Mouse (Mus musculus): ENCODE data around the gene Casp14.
"Not testable (repeated sequence)": the region's sequence is repeated elsewhere in the genome, so short reads cannot be mapped to it uniquely, and the experiment has no call there.

Gene Casp14

DNA sequence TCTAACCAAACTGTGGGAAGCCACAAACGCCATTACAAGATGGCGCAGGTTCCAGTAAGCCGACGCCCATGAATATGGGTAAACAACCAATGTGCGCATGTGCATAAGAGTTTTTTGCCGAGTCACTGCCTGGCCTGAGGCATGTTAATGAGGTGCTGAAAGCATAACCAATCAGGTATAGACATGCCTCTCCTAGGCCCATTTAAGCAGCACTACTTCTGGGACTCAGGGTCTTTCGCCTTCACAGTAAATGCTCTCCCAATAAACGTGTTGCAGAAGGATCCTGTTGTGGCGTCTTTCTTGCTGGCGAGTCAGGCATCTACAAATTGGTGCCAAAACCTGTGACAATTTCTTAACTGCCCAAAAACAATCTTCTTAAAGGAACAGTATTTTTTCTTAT lies 51.4 kb downstream of the Casp14 start:
- DNase-seq: not testable (repeated sequence)

DNA sequence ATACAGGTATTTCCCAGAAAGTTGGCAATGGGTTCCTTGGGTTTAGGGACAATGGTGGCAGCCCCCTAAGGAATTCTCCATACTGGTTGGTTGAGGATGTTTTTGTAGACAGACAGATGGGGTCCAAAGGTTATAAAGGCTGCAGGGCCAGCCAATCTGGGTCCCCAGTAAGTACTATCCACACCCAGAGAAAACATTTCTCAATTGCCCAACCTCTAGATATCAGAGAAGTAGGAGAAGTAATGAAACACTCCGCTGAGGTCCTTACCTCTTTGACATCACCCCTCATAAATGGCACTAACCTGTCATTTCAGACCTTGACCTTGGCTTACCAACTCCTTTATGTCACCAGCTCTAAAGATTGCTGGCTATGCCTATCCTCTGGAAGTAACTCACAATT lies 53.5 kb downstream of the Casp14 start:
- no peak for DNase-seq

Measured in right cerebral cortex, postnatal 14 days (tissue).